Mouse (Mus musculus) ES-Bruce4 (cell line): ENCODE results near the gene Slc44a2. TPM values are rescaled to one million over a fixed set of nuclear protein-coding genes. Genes with fewer than 3 reads are reported as not detected.
A peak's percentile ranks its signal among the peaks of the same experiment; 100 is the strongest.

Experiments used
- H3K27ac ChIP-seq: 2 replicates; pipeline ENCODE4 v1.5.1; 2012; ENCODE audit warnings: low read length, inconsistent platforms; ENCODE audit not compliant: insufficient read depth
- H3K27me3 ChIP-seq: 2 replicates; pipeline ENCODE4 v1.6.1; 2012; ENCODE audit warnings: mild to moderate bottlenecking, low read length, inconsistent platforms; ENCODE audit not compliant: control insufficient read depth, poor library complexity, insufficient read depth, severe bottlenecking
- H3K36me3 ChIP-seq: 2 replicates; pipeline ENCODE4 v1.6.1; 2012; ENCODE audit warnings: inconsistent platforms, mild to moderate bottlenecking, low read length, moderate library complexity; ENCODE audit not compliant: control insufficient read depth, poor library complexity, insufficient read depth, severe bottlenecking
- H3K4me1 ChIP-seq: one replicate; pipeline ENCODE4 v1.8.1; 2011; ENCODE audit warnings: low read length; ENCODE audit not compliant: control insufficient read depth, insufficient read depth
- H3K4me3 ChIP-seq: 2 replicates; pipeline ENCODE4 v1.5.1; 2011; ENCODE audit warnings: low read depth, mild to moderate bottlenecking, low read length
- H3K9ac ChIP-seq: 2 replicates; pipeline ENCODE4 v1.6.1; 2012; ENCODE audit warnings: low read depth, mild to moderate bottlenecking, inconsistent platforms; ENCODE audit not compliant: poor library complexity, severe bottlenecking
- H3K9me3 ChIP-seq: replicated peaks from 2 replicates; pipeline ENCODE4 v1.6.1; 2012; ENCODE audit warnings: mild to moderate bottlenecking, low read length, inconsistent platforms; ENCODE audit not compliant: control insufficient read depth, poor library complexity, insufficient read depth, severe bottlenecking
- CTCF ChIP-seq: IDR thresholded peaks from one replicate; pipeline ENCODE4 v1.8.1; 2011; ENCODE audit warnings: low read depth, low read length
- EP300 ChIP-seq: IDR thresholded peaks from 2 replicates; pipeline ENCODE4 v1.6.1; 2011; ENCODE audit warnings: low read depth, low read length; ENCODE audit not compliant: insufficient read depth
- POLR2A ChIP-seq: IDR thresholded peaks from one replicate; pipeline ENCODE4 v1.8.1; 2011; ENCODE audit warnings: low read length; ENCODE audit not compliant: insufficient read depth
- polyA plus RNA-seq: library from polyadenylated mRNA; stranded (reverse); fragments of >200 nt; gene quantifications from 2 replicates; pipeline ENCODE4 v1.2.4, GENCODE M21; 2011; ENCODE audit warnings: low read depth; ENCODE audit not compliant: missing spikeins, insufficient read depth, insufficient read length

Gene Slc44a2
- polyA plus RNA-seq, 1 experiment: 66.4 TPM

GRCm38 (mm10) chr9:21286753-21287152, 33.7 kb upstream of the Slc44a2 start:
- TF ChIP-seq CTCF: no peak
- TF ChIP-seq POLR2A: no peak
- TF ChIP-seq EP300: no peak
- Histone ChIP-seq H3K4me1 (no peaks in the 10 kb centered on the region), H3K9me3 (no peaks in the 10 kb centered on the region), H3K27ac (no peak overlapping the region), H3K4me3 (0 out of 2 replicates have a peak overlapping the region, but pooled peaks have one; percentile 15), H3K27me3 (no peaks in the 10 kb centered on the region), H3K36me3 (peaks cover 36% of the 10 kb centered on the region), H3K9ac (peak overlapping the region; percentile 67)

- H3K36me3 ChIP-seq: peaks cover 27% of the 10 kb centered on the region
- peak within 1 kb of the TSS; percentile 97 for H3K4me3 ChIP-seq
- no peaks in the 10 kb centered on the region for H3K9me3 ChIP-seq
- peak; percentile 68 for TF ChIP-seq POLR2A
- no peak for TF ChIP-seq CTCF
- TF ChIP-seq EP300: peak; percentile 62; the same call in 1 of the 2 replicates
- no peaks in the 10 kb centered on the region for H3K27me3 ChIP-seq
- no peaks in the 10 kb centered on the region for H3K4me1 ChIP-seq
- peak within 1 kb of the TSS; percentile 67 for H3K9ac ChIP-seq
- H3K27ac ChIP-seq: peak within 1 kb of the TSS; percentile 20; the same call in 1 of the 2 replicates
Observed at GRCm38 (mm10) chr9:21287571-21288402, 32.7 kb upstream of the Slc44a2 start, which contains the start of gene Kri1. Kri1 (minus strand) TSS chr9:21287969.

DNA sequence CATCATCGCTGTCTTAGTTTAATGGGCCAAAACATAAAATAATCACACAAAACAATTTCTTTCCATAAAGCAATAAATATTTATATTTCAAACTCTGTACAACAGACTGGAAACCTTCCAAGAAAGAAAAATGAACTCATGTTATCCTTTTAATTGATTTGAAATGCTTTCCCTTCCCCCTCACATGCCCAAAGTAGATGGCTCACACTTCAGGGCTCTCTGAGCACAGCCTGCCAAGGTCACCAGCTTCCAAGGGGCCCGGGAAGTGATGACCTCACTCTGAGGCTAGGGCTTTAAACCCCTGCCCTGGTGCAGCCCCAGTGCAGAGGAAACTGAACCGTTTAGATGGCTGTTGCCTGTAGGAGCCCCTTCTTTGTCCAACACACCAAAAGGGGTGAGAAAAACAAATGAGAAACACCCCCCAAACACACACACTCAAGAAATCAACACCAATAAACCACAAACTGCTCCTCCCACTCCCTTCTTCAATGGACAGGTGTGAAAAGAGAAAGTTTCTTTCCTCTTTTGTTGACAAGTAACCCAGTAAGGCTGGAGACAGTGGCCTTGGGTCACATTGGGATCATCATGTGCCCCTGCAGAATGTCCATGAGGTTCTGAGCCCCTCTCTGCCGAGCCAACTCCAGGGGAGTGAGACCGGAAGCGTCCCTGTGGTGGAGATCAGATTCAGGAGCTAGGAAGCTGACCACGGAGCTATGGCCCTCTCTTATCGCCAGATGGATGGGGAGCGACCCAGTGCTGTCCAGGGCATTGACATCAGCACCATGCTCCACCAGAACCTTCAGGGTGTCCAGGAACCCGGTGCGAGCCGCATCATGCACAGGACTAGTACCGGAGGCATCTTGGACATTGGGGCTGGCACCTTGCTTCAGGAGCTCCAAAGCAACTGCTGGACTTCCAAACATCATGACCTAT, 31.8 kb upstream of the Slc44a2 start:
- Histone ChIP-seq H3K9ac (no peak overlapping the region), H3K9me3 (no peaks in the 10 kb centered on the region), H3K27ac (no peak overlapping the region), H3K36me3 (peaks cover 23% of the 10 kb centered on the region; the same call in 1 of the 2 replicates), H3K4me3 (peak overlapping the region; percentile 49; the same call in 1 of the 2 replicates), H3K4me1 (no peaks in the 10 kb centered on the region), H3K27me3 (no peaks in the 10 kb centered on the region)
- TF ChIP-seq POLR2A (no peak), CTCF (no peak), EP300 (no peak)

- Histone ChIP-seq H3K27ac (no peak overlapping the region), H3K9ac (no peak overlapping the region), H3K4me3 (no peak overlapping the region), H3K9me3 (no peaks in the 10 kb centered on the region), H3K36me3 (peaks cover 18% of the 10 kb centered on the region; the same call in 1 of the 2 replicates), H3K4me1 (no peaks in the 10 kb centered on the region), H3K27me3 (no peaks in the 10 kb centered on the region)
- TF ChIP-seq EP300 (no peak), POLR2A (no peak), CTCF (no peak)
Observed at GRCm38 (mm10) chr9:21289337-21289671, 31.2 kb upstream of the Slc44a2 start.

GRCm38 (mm10) chr9:21290589-21290988, 29.9 kb upstream of the Slc44a2 start:
- no peak overlapping the region for H3K27ac ChIP-seq
- TF ChIP-seq POLR2A: no peak
- no peak for TF ChIP-seq CTCF
- no peak for TF ChIP-seq EP300
- no peaks in the 10 kb centered on the region for H3K27me3 ChIP-seq
- peak overlapping the region; percentile 65 for H3K9ac ChIP-seq
- no peaks in the 10 kb centered on the region for H3K4me1 ChIP-seq
- peak overlapping the region; percentile 90 for H3K4me3 ChIP-seq
- H3K36me3 ChIP-seq: peaks cover 5% of the 10 kb centered on the region; the same call in 1 of the 2 replicates
- no peaks in the 10 kb centered on the region for H3K9me3 ChIP-seq
